Mouse (Mus musculus) thymus, adult 2 months (tissue): ENCODE results near the gene Erc2. TPM values are rescaled to one million over a fixed set of nuclear protein-coding genes. Genes with fewer than 3 reads are reported as not detected.

Experiments used
- DNase-seq: peaks from one replicate; pipeline ENCODE4 v3.0.0; 2021
- H3K27ac ChIP-seq: fragments of 200-500 bp; 2 replicates; pipeline ENCODE4 v1.5.1; 2012; ENCODE audit warnings: low read length, control low read depth; ENCODE audit not compliant: control insufficient read depth, insufficient read depth
- H3K27me3 ChIP-seq: fragments of 200-500 bp; 2 replicates; pipeline ENCODE4 v1.6.1; 2012; ENCODE audit warnings: mild to moderate bottlenecking, low read length, moderate library complexity, mixed read lengths; ENCODE audit not compliant: control insufficient read depth, insufficient read depth
- H3K36me3 ChIP-seq: fragments of 200-500 bp; 2 replicates; pipeline ENCODE4 v1.6.1; 2012; ENCODE audit warnings: mild to moderate bottlenecking, low read length, moderate library complexity; ENCODE audit not compliant: control insufficient read depth, insufficient read depth
- H3K4me1 ChIP-seq: fragments of 200-500 bp; replicated peaks from 2 replicates; pipeline ENCODE4 v1.6.1; 2012; ENCODE audit warnings: low read length; ENCODE audit not compliant: control insufficient read depth, insufficient read depth
- H3K4me3 ChIP-seq: fragments of 200-500 bp; 2 replicates; pipeline ENCODE4 v1.5.1; 2012; ENCODE audit warnings: mild to moderate bottlenecking, low read length, control low read depth, moderate library complexity; ENCODE audit not compliant: control insufficient read depth, insufficient read depth
- CTCF ChIP-seq: fragments of 200-500 bp; IDR thresholded peaks from 2 replicates; pipeline ENCODE4 v1.5.1; 2012; ENCODE audit warnings: mild to moderate bottlenecking, control low read depth, low read length, moderate library complexity, borderline replicate concordance; ENCODE audit not compliant: control insufficient read depth, poor library complexity, insufficient read depth; ENCODE audit errors: extremely low read depth
- POLR2A ChIP-seq: fragments of 200-500 bp; IDR thresholded peaks from 2 replicates; pipeline ENCODE4 v1.6.1; 2012; ENCODE audit warnings: mild to moderate bottlenecking, low read length, control low read depth, moderate library complexity; ENCODE audit not compliant: control insufficient read depth, poor library complexity, insufficient read depth; ENCODE audit errors: extremely low read depth
- WGBS: fragments of 180-500 bp; shearing (Covaris S2); methylation state at CpG from one replicate; pipeline ENCODE4 v1.1.7; 2018; 5-methylcytosine and 5-hydroxymethylcytosine counted together
- polyA plus RNA-seq: library from polyadenylated mRNA; depleted of rRNA; stranded (reverse); fragments of >200 nt; gene quantifications from 2 replicates; pipeline ENCODE4 v1.2.3, GENCODE M21; 2012

Erc2 gene
- polyA plus RNA-seq, 1 experiment, result 0.18 TPM

DNA sequence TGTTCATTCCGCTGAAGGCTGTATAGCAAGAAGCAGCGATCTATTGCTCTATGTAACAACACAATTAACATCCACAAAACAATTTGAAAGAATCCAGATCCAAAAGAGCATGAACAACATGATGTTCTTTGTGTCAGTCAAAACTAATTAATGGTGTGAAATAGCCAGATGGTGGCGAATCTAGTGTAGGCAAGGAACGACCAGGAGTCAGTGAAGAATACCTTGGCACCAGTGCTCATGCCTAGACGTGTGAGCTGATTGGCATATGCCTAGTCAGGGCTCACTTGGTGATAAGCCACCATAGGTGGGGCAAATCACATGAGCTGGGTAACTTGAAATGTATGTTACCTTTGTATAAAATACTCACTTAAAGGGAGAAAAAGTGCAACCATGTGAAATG is 265.3 kb downstream of the Erc2 start:
- no peaks in the 10 kb centered on the region for H3K36me3 ChIP-seq
- H3K27ac ChIP-seq, result no peak overlapping the region
- 94% methylated on average over 5 of the region's 5 CpGs for WGBS
- no peak overlapping the region for H3K4me3 ChIP-seq
- TF ChIP-seq POLR2A (no peak), CTCF (no peak)
- DNase-seq, result no peak
- H3K27me3 ChIP-seq, result no peaks in the 10 kb centered on the region
- no peaks in the 10 kb centered on the region for H3K4me1 ChIP-seq

DNA sequence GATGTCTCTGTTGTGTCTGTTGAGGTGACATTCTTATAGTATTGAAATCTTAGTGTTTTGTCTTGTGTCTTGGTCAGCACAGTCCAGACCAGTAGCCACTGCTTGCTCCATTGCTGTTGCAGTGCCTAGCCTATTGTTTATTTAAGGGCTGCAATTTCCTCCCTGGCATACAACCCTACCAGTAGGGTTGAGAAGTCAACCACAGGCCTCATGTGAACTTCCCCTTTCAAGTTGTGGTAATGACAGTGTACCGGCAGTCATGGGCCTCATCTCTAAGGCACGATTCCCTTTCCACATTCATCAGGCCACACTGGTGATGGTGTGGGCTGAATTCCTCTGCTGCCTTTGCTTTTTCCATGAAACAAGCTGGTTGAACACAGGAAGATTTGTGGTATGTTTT is 267.4 kb downstream of the Erc2 start:
- H3K27me3 ChIP-seq, result no peaks in the 10 kb centered on the region
- no peak overlapping the region for H3K4me3 ChIP-seq
- no peaks in the 10 kb centered on the region for H3K36me3 ChIP-seq
- H3K27ac ChIP-seq, result no peak overlapping the region
- H3K4me1 ChIP-seq, result no peaks in the 10 kb centered on the region
- no peak for DNase-seq
- TF ChIP-seq CTCF, result no peak
- no peak for TF ChIP-seq POLR2A
- WGBS, result 7% methylated on average over 2 of the region's 2 CpGs

DNA sequence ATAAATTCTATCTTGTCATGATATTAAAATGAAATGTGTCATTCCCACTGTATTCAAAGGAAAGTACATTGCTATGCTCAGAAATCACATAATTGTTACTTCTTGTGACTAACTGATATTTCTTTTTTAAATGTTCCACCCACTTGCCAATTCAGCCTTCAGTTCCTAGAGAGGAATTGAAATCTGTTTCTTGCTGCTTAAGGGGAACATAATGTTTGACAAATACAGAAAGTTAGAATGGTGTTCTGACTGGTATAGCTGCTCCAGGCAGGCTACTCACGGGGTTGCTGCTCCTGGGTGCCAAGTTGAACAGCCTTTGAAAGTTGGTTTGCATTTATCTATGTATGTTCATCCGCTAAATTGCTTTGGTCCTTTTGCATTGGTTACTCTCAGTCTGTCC is 270.2 kb downstream of the Erc2 start:
- WGBS, result 87% methylated on average over 2 of the region's 2 CpGs
- H3K27me3 ChIP-seq, result no peaks in the 10 kb centered on the region
- no peak for TF ChIP-seq POLR2A
- TF ChIP-seq CTCF, result no peak
- no peak for DNase-seq
- no peak overlapping the region for H3K27ac ChIP-seq
- H3K36me3 ChIP-seq, result no peaks in the 10 kb centered on the region
- H3K4me1 ChIP-seq, result no peaks in the 10 kb centered on the region
- no peak overlapping the region for H3K4me3 ChIP-seq

DNA sequence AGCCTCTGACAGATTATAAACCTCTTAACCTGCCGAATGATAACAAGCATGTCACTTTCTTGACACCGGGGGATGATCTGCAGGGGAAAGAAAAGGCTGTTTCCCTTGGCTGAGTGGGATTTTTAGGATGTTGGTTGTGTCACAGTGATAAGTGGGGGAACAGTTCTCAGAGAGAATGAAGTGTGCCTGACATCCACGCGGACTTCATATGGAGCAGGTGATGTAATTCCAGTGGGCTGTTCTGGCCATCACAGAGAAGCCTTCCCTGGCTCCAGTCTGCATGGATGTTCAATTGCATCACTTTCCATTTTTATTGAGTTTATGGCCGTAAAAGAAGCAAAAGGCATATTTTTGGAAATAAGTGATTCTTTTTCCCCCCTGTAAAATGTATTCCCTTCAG is 279.5 kb downstream of the Erc2 start:
- TF ChIP-seq CTCF (no peak), POLR2A (no peak)
- no peaks in the 10 kb centered on the region for H3K4me1 ChIP-seq
- H3K4me3 ChIP-seq, result no peak overlapping the region
- no peak for DNase-seq
- H3K36me3 ChIP-seq, result no peaks in the 10 kb centered on the region
- H3K27ac ChIP-seq, result no peak overlapping the region
- WGBS, result 89% methylated on average over 5 of the region's 5 CpGs
- H3K27me3 ChIP-seq, result no peaks in the 10 kb centered on the region

DNA sequence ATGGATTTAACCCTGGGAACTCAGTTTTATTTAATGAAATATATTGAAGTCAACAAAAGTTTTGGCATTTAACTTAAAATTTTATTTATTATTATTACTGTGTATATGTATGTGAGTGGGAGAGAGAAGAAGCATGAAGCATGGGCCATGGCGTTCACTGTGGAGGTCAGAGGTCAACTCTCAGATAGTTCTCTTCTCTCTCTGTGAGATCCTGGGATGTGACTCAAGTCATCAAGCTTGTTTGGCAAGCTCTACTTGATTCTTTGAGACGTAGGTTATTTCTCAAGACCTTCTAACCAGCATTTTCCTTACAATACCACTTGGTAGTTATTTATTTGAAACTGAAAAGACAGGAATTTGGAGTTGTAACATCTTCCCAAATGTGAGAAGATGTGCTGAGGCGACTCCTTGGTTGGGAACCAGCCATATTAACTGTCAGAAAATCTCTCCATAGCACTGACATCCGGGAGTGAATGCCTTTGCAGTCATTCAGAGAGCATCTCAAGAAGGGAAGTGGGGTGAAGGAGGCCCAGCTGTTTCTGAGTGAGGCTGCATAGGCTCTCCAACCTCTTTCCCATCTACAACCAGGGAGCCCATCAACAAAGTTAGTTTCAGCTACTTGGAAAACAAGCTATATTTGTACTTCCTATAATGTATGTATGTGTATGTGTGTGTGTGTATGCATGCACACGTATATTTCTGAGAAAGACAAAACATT is 299.6 kb downstream of the Erc2 start:
- no peak for TF ChIP-seq POLR2A
- no peak for TF ChIP-seq CTCF
- WGBS, result 87% methylated on average over 5 of the region's 5 CpGs
- Histone ChIP-seq H3K27me3 (no peaks in the 10 kb centered on the region), H3K36me3 (no peaks in the 10 kb centered on the region), H3K4me1 (no peaks in the 10 kb centered on the region), H3K4me3 (no peak overlapping the region), H3K27ac (no peak overlapping the region)
- DNase-seq, result no peak

DNA sequence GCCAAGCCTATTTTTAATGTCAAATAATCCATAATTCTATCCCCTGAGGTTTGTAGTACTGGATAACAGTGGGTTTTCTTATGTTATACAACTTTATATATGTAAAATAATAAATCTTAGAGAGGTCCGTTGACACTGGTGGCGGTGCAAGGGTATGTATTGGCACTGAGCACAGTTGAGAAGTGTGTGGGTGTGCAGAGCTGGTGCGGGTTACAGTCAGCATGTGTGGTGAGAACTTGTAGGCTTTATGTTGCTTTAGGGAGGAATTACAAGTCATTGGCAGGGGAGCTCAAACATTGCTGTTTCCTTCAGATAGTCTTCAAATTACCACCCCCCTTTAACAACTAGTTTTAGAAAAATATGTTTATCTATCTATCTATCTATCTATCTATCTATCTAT is 305.1 kb downstream of the Erc2 start:
- Histone ChIP-seq H3K36me3 (no peaks in the 10 kb centered on the region), H3K4me1 (no peaks in the 10 kb centered on the region), H3K27ac (no peak overlapping the region), H3K4me3 (no peak overlapping the region), H3K27me3 (no peaks in the 10 kb centered on the region)
- over 99% methylated on average over 3 of the region's 3 CpGs for WGBS
- DNase-seq, result no peak
- no peak for TF ChIP-seq CTCF
- TF ChIP-seq POLR2A, result no peak

DNA sequence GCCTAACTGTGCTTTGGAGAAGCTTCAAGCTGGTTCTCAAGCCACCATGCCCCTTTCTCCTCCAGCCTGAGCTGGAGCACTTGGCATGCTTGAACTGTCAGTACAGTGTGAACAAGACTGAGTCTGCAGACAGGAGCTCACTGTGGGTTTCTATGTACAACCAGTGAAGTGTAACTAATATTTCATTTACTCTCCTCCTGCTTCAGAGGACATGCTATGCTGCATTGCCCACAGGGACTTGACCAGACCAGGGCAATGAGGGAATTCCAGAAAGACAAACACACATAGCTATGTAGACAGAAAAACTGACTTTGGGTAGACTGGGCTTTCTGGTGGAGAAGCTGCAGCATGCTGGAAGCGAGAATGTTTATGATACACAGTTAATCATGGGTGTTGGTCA is 311.3 kb downstream of the Erc2 start:
- WGBS, result 84% methylated on average over 1 of the region's 1 CpGs
- no peak for TF ChIP-seq CTCF
- TF ChIP-seq POLR2A, result no peak
- no peak for DNase-seq

More for the DNA sequence above, 311.3 kb downstream of the Erc2 start:
- Histone ChIP-seq H3K27ac (no peak overlapping the region), H3K4me1 (no peaks in the 10 kb centered on the region), H3K36me3 (no peaks in the 10 kb centered on the region), H3K27me3 (no peaks in the 10 kb centered on the region), H3K4me3 (no peak overlapping the region)
